Mouse (Mus musculus): ENCODE measurements around the gene Lrp6.

DNA sequence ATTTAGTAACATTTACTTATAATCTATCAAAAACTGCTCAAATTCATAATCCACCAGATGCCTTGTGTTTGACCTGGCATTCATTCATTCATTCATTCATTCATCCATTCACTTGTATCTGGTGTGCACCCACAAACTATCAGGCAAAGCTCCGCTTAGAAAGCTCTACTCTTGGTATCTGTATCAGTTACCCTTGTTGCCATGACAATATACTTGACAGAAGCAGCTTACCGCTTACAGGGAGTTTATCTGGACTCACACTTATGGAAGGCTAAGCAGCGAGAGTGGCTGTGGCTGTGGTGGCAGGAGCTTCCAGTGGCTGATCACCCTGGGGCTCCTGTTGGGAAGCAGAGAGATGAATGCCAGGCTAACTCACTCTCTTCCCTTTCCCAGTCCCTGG lies 148.9 kb downstream of the Lrp6 start:
- TF ChIP-seq CTCF (IDR thresholded peaks at IDR 0.05; ENCODE audit: low read depth), result no peak
- TF ChIP-seq EP300 (IDR thresholded peaks at IDR 0.05; ENCODE audit: low read depth), result no peak
